9 mouse cellular contexts compared by ENCODE assay signal in genomic region chr8:3556114-3556513, GRCm38 (mm10). TPM values are rescaled to one million over a fixed set of nuclear protein-coding genes. Genes with fewer than 3 reads are reported as not detected.
DNase-seq lines count a peak whose midpoint lies in the region; ATAC-seq and TF ChIP-seq lines count a peak whose summit lies in the region.
"Had no signal": no experiment of that assay in that cellular context is flagged by ENCODE, and none has a peak within 500 bp of the region (broad histone marks: within the 10 kb centered on the region; RNA-seq: fewer than 3 reads in every experiment).

No protein-coding gene starts in this region.

- no peak overlapping the region for H3K9ac ChIP-seq in lung, embryonic 15.5 days
- no peak overlapping the region for H3K9ac ChIP-seq in forebrain, embryonic 16.5 days (replicated peaks; ENCODE audit: low read depth, low read length)
- H3K9ac ChIP-seq in limb, embryonic 14.5 days (ENCODE audit: low read depth, low read length, severe bottlenecking): no peak overlapping the region

- no peak overlapping the region for H3K27ac ChIP-seq in lung, embryonic 15.5 days
- no peak overlapping the region for H3K27ac ChIP-seq in forebrain, embryonic 16.5 days (ENCODE audit: low read length)
- H3K27ac ChIP-seq in limb, embryonic 14.5 days (replicated peaks; ENCODE audit: low read depth, low read length): no peak overlapping the region

- no peaks in the 10 kb centered on the region for H3K4me1 ChIP-seq in lung, embryonic 15.5 days
- H3K4me1 ChIP-seq in forebrain, embryonic 16.5 days (replicated peaks; ENCODE audit: control insufficient read depth, insufficient read depth, low read length): no peaks in the 10 kb centered on the region
- H3K4me1 ChIP-seq in limb, embryonic 14.5 days (ENCODE audit: control insufficient read depth, insufficient read depth, low read length): no peaks in the 10 kb centered on the region

- TF ChIP-seq POLR2A in limb, embryonic 14.5 days (IDR thresholded peaks at IDR 0.05; ENCODE audit: borderline replicate concordance, extremely low read depth, insufficient read depth, insufficient read length): no peak

- peak; percentile 94 for ATAC-seq in lung, embryonic 15.5 days (ENCODE audit: borderline replicate concordance, extremely low read depth, low FRiP score, low TSS enrichment)
- ATAC-seq in forebrain, embryonic 16.5 days: 0 out of 2 replicates have a peak, but pooled peaks have one; percentile 66
- peak; percentile 78 for ATAC-seq in limb, embryonic 14.5 days (ENCODE audit: low FRiP score, low read depth)

- WGBS in lung, embryonic 15.5 days: 53% methylated on average over 4 of the region's 4 CpGs
- WGBS in forebrain, embryonic 16.5 days: 62% methylated on average over 4 of the region's 4 CpGs
- WGBS in limb, embryonic 14.5 days: 70% methylated on average over 4 of the region's 4 CpGs

- no peak overlapping the region for H3K4me2 ChIP-seq in lung, embryonic 15.5 days
- H3K4me2 ChIP-seq in forebrain, embryonic 16.5 days (ENCODE audit: low read length): no peak overlapping the region
- no peak overlapping the region for H3K4me2 ChIP-seq in limb, embryonic 14.5 days (replicated peaks; ENCODE audit: low read depth, low read length, severe bottlenecking)

- no peaks in the 10 kb centered on the region for H3K27me3 ChIP-seq in lung, embryonic 15.5 days
- no peaks in the 10 kb centered on the region for H3K27me3 ChIP-seq in forebrain, embryonic 16.5 days (replicated peaks; ENCODE audit: control insufficient read depth, insufficient read depth, low read length)
- H3K27me3 ChIP-seq in limb, embryonic 14.5 days (ENCODE audit: control insufficient read depth, insufficient read depth, low read length): no peaks in the 10 kb centered on the region
- H3K27me3 ChIP-seq in splenic B cell, adult 2 months (ENCODE audit: control insufficient read depth, insufficient read depth, low read length, poor library complexity, severe bottlenecking): no peaks in the 10 kb centered on the region

- H3K9me3 ChIP-seq in lung, embryonic 15.5 days: no peaks in the 10 kb centered on the region
- no peaks in the 10 kb centered on the region for H3K9me3 ChIP-seq in forebrain, embryonic 16.5 days (ENCODE audit: control insufficient read depth, low read length)
- H3K9me3 ChIP-seq in limb, embryonic 14.5 days (ENCODE audit: control insufficient read depth, low read length): no peaks in the 10 kb centered on the region

- no peak for DNase-seq in lung, postnatal 25 days (ENCODE audit: low spot score)
- no peak for DNase-seq in limb, embryonic 14.5 days (ENCODE audit: low spot score)
- peak; percentile 13 for DNase-seq in splenic B cell, adult 2 months (ENCODE audit: low read depth, low spot score)
- no peak for DNase-seq in layer of hippocampus, adult 9-10 months (ENCODE audit: low spot score)
- no peak for DNase-seq in natural killer cell, adult 2 months (ENCODE audit: low spot score in 2 of 2)
- DNase-seq in frontal cortex, adult 2 months (ENCODE audit: extremely low spot score in 1 of 2, low spot score in 1 of 2): no peak
- DNase-seq: spleen, adult 18-20 months had no signal

- no peaks in the 10 kb centered on the region for H3K36me3 ChIP-seq in lung, embryonic 15.5 days
- H3K36me3 ChIP-seq in forebrain, embryonic 16.5 days (ENCODE audit: control insufficient read depth, insufficient read depth): no peaks in the 10 kb centered on the region
- H3K36me3 ChIP-seq in limb, embryonic 14.5 days (ENCODE audit: control insufficient read depth, insufficient read depth, low read length): no peaks in the 10 kb centered on the region
- no peaks in the 10 kb centered on the region for H3K36me3 ChIP-seq in splenic B cell, adult 2 months (ENCODE audit: control insufficient read depth, insufficient read depth, low read length, poor library complexity, severe bottlenecking)

- H3K4me3 ChIP-seq in lung, embryonic 15.5 days: no peak overlapping the region
- no peak overlapping the region for H3K4me3 ChIP-seq in forebrain, embryonic 16.5 days (replicated peaks; ENCODE audit: low read length)
- H3K4me3 ChIP-seq in limb, embryonic 14.5 days (replicated peaks; ENCODE audit: low read length): no peak overlapping the region

RNA-seq across cellular contexts. Expression of gene C330021F23Rik, which starts 11.7 kb away (rescaled TPM):
- 0.77 and 1.1 TPM in 2 replicates for polyA plus RNA-seq in lung, embryonic 15.5 days (2015; fragmentation: Nextera tagmentation; extraction: Ambion mirVana)
- polyA plus RNA-seq in forebrain, embryonic 16.5 days (2015; fragmentation: Nextera tagmentation; extraction: Ambion mirVana): 0.29 and 0.56 TPM in 2 replicates
- 0.41 and 0.92 TPM in 2 replicates for polyA plus RNA-seq in limb, embryonic 14.5 days (2012; rRNA removed)
- 0.36 and 0.73 TPM in 2 replicates for polyA plus RNA-seq in limb, embryonic 14.5 days (2014; fragmentation: Nextera tagmentation; extraction: Ambion mirVana)
- polyA plus RNA-seq in frontal cortex, adult 2 months (2012; rRNA removed): 0.56 TPM in 1 of 2 replicates, not detected in the other

RNA-seq across cellular contexts. Expression of gene Camsap3, which starts 31.0 kb away (rescaled TPM):
- 5.8 and 6.9 TPM in 2 replicates for polyA plus RNA-seq in lung, embryonic 15.5 days (2015; fragmentation: Nextera tagmentation; extraction: Ambion mirVana)
- polyA plus RNA-seq in forebrain, embryonic 16.5 days (2015; fragmentation: Nextera tagmentation; extraction: Ambion mirVana): 38.1 and 39.3 TPM in 2 replicates
- polyA plus RNA-seq in limb, embryonic 14.5 days (2012; rRNA removed): 13.3 and 13.7 TPM in 2 replicates
- 6.6 and 7.3 TPM in 2 replicates for polyA plus RNA-seq in limb, embryonic 14.5 days (2014; fragmentation: Nextera tagmentation; extraction: Ambion mirVana)
- 31.7 and 32.7 TPM in 2 replicates for polyA plus RNA-seq in frontal cortex, adult 2 months (2012; rRNA removed)

RNA-seq across cellular contexts. Expression of gene Pnpla6, which starts 40.9 kb away (rescaled TPM):
- 21.7 and 29.9 TPM in 2 replicates for polyA plus RNA-seq in lung, embryonic 15.5 days (2015; fragmentation: Nextera tagmentation; extraction: Ambion mirVana)
- 27.3 and 36.0 TPM in 2 replicates for polyA plus RNA-seq in forebrain, embryonic 16.5 days (2015; fragmentation: Nextera tagmentation; extraction: Ambion mirVana)
- polyA plus RNA-seq in limb, embryonic 14.5 days (2012; rRNA removed): 51.8 and 64.4 TPM in 2 replicates
- 18.8 and 20.7 TPM in 2 replicates for polyA plus RNA-seq in limb, embryonic 14.5 days (2014; fragmentation: Nextera tagmentation; extraction: Ambion mirVana)
- polyA plus RNA-seq in frontal cortex, adult 2 months (2012; rRNA removed): 65.5 and 79.6 TPM in 2 replicates

RNA-seq across cellular contexts. Expression of gene Mcoln1, which starts 55.9 kb away (rescaled TPM):
- polyA plus RNA-seq in lung, embryonic 15.5 days (2015; fragmentation: Nextera tagmentation; extraction: Ambion mirVana): 45.7 and 50.7 TPM in 2 replicates
- 88.3 and 111 TPM in 2 replicates for polyA plus RNA-seq in forebrain, embryonic 16.5 days (2015; fragmentation: Nextera tagmentation; extraction: Ambion mirVana)
- 148 and 202 TPM in 2 replicates for polyA plus RNA-seq in limb, embryonic 14.5 days (2012; rRNA removed)
- polyA plus RNA-seq in limb, embryonic 14.5 days (2014; fragmentation: Nextera tagmentation; extraction: Ambion mirVana): 36.6 and 42.3 TPM in 2 replicates
- 215 and 230 TPM in 2 replicates for polyA plus RNA-seq in frontal cortex, adult 2 months (2012; rRNA removed)
